ENCODE assay signal across 7 mouse cellular contexts in the genomic region with DNA sequence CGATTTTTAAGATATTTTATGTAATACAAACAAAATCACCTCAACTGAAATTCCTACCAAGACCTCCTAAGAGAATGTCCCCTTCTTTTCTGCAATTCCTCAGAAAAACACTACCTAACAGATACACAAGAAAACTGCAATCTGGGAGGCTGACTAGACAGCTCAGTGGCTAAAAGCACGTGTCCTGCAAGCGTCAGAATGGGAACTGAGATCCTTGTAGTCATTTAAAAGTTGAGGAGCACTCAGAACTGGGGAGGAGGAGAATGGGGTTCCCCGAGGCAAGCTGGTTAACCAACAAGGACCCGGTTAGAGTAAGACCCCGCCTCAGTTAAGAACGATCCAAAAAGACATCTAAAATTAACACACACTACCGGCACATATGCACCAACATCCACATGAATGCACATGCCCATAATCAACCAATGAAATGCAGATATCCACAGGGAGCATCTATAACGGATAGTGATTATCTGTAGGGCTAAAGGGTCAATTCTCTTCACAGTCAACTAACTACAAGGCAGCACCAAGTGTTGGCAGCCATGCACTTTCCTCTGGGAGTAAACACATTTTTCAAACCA. TPM values are rescaled to one million over a fixed set of nuclear protein-coding genes. Genes with fewer than 3 reads are reported as not detected.
DNase-seq lines count a peak whose midpoint lies in the region; ATAC-seq lines count a peak whose summit lies in the region.

No protein-coding gene starts in this region.

- ATAC-seq in embryonic facial prominence, embryonic 15.5 days (ENCODE audit: insufficient number of reproducible peaks, low FRiP score, low TSS enrichment, low read depth): no peak
- no peak for ATAC-seq in limb, embryonic 13.5 days (ENCODE audit: low FRiP score, low read depth)
- no peak for ATAC-seq in stomach, embryonic 15.5 days (ENCODE audit: insufficient read depth, low FRiP score, low read depth)

- H3K4me2 ChIP-seq in embryonic facial prominence, embryonic 15.5 days (replicated peaks): peak overlapping the region; percentile 67
- H3K4me2 ChIP-seq in limb, embryonic 13.5 days (replicated peaks): peak overlapping the region; percentile 91
- H3K4me2 ChIP-seq in stomach, embryonic 15.5 days: peak overlapping the region; percentile 61

- 18% methylated on average over 9 of the region's 9 CpGs for WGBS in embryonic facial prominence, embryonic 15.5 days
- WGBS in limb, embryonic 13.5 days: 33% methylated on average over 9 of the region's 9 CpGs
- WGBS in stomach, embryonic 15.5 days: 25% methylated on average over 9 of the region's 9 CpGs

- peak overlapping the region; percentile 69 for H3K9ac ChIP-seq in embryonic facial prominence, embryonic 15.5 days
- peak overlapping the region; percentile 93 for H3K9ac ChIP-seq in limb, embryonic 13.5 days
- peak overlapping the region; percentile 72; the same call in 1 of the 2 replicates for H3K9ac ChIP-seq in stomach, embryonic 15.5 days

- H3K27me3 ChIP-seq in embryonic facial prominence, embryonic 15.5 days: no peaks in the 10 kb centered on the region
- no peaks in the 10 kb centered on the region for H3K27me3 ChIP-seq in limb, embryonic 13.5 days
- H3K27me3 ChIP-seq in stomach, embryonic 15.5 days (replicated peaks): no peaks in the 10 kb centered on the region

- peak; percentile 11 for DNase-seq in spleen, adult 12 weeks (ENCODE audit: low spot score)
- DNase-seq in spleen, postnatal 4 days (ENCODE audit: low spot score in 2 of 2): no peak
- no peak for DNase-seq in cerebellum, adult 8-10 months
- DNase-seq in layer of hippocampus, adult 8-10 months (ENCODE audit: low spot score in 2 of 2): no peak

- no peak overlapping the region for H3K27ac ChIP-seq in embryonic facial prominence, embryonic 15.5 days (replicated peaks)
- peak overlapping the region; percentile 79; the same call in 1 of the 2 replicates for H3K27ac ChIP-seq in limb, embryonic 13.5 days
- H3K27ac ChIP-seq in stomach, embryonic 15.5 days: no peak overlapping the region

- H3K4me3 ChIP-seq in embryonic facial prominence, embryonic 15.5 days (replicated peaks): peak overlapping the region; percentile 88
- peak overlapping the region; percentile 98 for H3K4me3 ChIP-seq in limb, embryonic 13.5 days
- peak overlapping the region; percentile 77 for H3K4me3 ChIP-seq in stomach, embryonic 15.5 days (replicated peaks)

- H3K9me3 ChIP-seq in embryonic facial prominence, embryonic 15.5 days (replicated peaks): peaks cover 16% of the 10 kb centered on the region
- H3K9me3 ChIP-seq in limb, embryonic 13.5 days: peaks cover 29% of the 10 kb centered on the region
- peaks cover 14% of the 10 kb centered on the region; the same call in 1 of the 2 replicates for H3K9me3 ChIP-seq in stomach, embryonic 15.5 days

- H3K36me3 ChIP-seq in embryonic facial prominence, embryonic 15.5 days: peaks cover 27% of the 10 kb centered on the region
- H3K36me3 ChIP-seq in limb, embryonic 13.5 days: peaks cover 36% of the 10 kb centered on the region
- H3K36me3 ChIP-seq in stomach, embryonic 15.5 days: peaks cover 15% of the 10 kb centered on the region; the same call in 1 of the 2 replicates

- peaks cover 10% of the 10 kb centered on the region for H3K4me1 ChIP-seq in embryonic facial prominence, embryonic 15.5 days
- peaks cover 13% of the 10 kb centered on the region for H3K4me1 ChIP-seq in limb, embryonic 13.5 days
- no peaks in the 10 kb centered on the region for H3K4me1 ChIP-seq in stomach, embryonic 15.5 days

RNA-seq across cellular contexts. Expression of a gene that starts 1.0 kb away (rescaled TPM):
- 25.9 and 27.1 TPM in 2 replicates for polyA plus RNA-seq in embryonic facial prominence, embryonic 15.5 days (2015; fragmentation: Nextera tagmentation; extraction: Ambion mirVana)
- 36.8 and 36.9 TPM in 2 replicates for polyA plus RNA-seq in limb, embryonic 13.5 days (2015; fragmentation: Nextera tagmentation; extraction: Ambion mirVana)
- 23.3 and 27.8 TPM in 2 replicates for polyA plus RNA-seq in stomach, embryonic 15.5 days (2015; fragmentation: Nextera tagmentation; extraction: Ambion mirVana)
- total RNA-seq in layer of hippocampus, adult 8-10 months (2022): 10 to 100 TPM; 25.7 to 28.4 (median 25.8) TPM

RNA-seq across cellular contexts. Expression of a gene that starts 58.6 kb away (rescaled TPM):
- 52.2 and 54.4 TPM in 2 replicates for polyA plus RNA-seq in embryonic facial prominence, embryonic 15.5 days (2015; fragmentation: Nextera tagmentation; extraction: Ambion mirVana)
- 63.5 and 64.6 TPM in 2 replicates for polyA plus RNA-seq in limb, embryonic 13.5 days (2015; fragmentation: Nextera tagmentation; extraction: Ambion mirVana)
- 49.1 and 49.4 TPM in 2 replicates for polyA plus RNA-seq in stomach, embryonic 15.5 days (2015; fragmentation: Nextera tagmentation; extraction: Ambion mirVana)
- total RNA-seq in layer of hippocampus, adult 8-10 months (2022): 10 to 100 TPM; 26.9 to 34.1 (median 31.9) TPM

RNA-seq across cellular contexts. Expression of a gene that starts 58.9 kb away (rescaled TPM):
- 40.6 and 44.5 TPM in 2 replicates for polyA plus RNA-seq in embryonic facial prominence, embryonic 15.5 days (2015; fragmentation: Nextera tagmentation; extraction: Ambion mirVana)
- 55.1 and 56.8 TPM in 2 replicates for polyA plus RNA-seq in limb, embryonic 13.5 days (2015; fragmentation: Nextera tagmentation; extraction: Ambion mirVana)
- 36.8 and 40.0 TPM in 2 replicates for polyA plus RNA-seq in stomach, embryonic 15.5 days (2015; fragmentation: Nextera tagmentation; extraction: Ambion mirVana)
- total RNA-seq in layer of hippocampus, adult 8-10 months (2022): 10 to 100 TPM; 15.7 to 30.6 (median 22.0) TPM
